Mouse (Mus musculus): ENCODE results near the gene Prune1. TPM values are rescaled to one million over a fixed set of nuclear protein-coding genes. Genes with fewer than 3 reads are reported as not detected.

Prune1 gene
- polyA plus RNA-seq, 1 experiment from 2014 or later, result 28.4 TPM

DNA sequence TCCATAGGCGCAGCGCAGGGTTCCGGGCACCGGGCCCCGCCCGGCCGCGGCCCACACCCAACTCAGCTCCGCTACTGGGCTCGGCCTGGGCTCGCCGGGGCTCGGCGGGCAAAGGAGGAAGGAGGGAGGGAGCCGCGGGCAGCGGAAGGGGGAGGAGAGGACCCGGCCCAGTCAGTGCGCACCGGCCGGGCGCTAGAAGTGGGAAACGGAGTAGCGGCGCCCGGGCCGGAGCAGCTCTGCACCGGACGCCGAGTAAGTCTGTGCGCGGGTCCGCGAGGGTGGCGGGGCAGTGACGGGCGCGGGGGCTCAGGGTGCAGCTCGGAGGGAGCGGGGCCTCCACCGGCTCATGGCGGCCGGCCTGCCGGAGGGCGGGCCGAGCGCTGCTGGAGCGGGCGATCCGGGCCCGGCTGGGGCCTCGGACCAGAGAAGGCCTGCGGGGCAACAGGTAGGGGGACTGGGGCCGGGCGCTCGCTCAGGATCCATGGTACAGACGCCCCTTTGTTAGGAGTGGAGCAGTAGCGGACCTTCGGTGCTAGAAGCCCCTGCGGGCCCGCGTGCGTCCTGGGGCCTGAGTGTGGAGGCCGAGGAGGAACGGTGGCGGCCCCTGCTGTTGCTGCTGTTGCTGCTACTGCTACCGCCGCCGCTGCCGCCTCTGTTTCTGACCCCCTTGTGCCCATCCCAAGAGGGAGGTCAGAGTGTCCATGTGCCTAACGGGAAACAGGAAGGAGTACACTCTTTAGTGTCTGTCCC lies 33.4 kb upstream of the Prune1 start:
- Histone ChIP-seq H3K27ac (peak overlapping the region; percentile 92), H3K36me3 (ENCODE audit: poor library complexity, severe bottlenecking) (peaks cover 10% of the 10 kb centered on the region), H3K9ac (peak overlapping the region; percentile 96), H3K4me1 (peaks cover 32% of the 10 kb centered on the region), H3K4me2 (peak overlapping the region; percentile 76), H3K9me3 (replicated peaks) (no peaks in the 10 kb centered on the region), H3K4me3 (peak overlapping the region; percentile 89), H3K27me3 (no peaks in the 10 kb centered on the region)
- WGBS, result under 1% methylated on average over 63 of the region's 71 CpGs
- ATAC-seq, result peak; percentile 94

DNA sequence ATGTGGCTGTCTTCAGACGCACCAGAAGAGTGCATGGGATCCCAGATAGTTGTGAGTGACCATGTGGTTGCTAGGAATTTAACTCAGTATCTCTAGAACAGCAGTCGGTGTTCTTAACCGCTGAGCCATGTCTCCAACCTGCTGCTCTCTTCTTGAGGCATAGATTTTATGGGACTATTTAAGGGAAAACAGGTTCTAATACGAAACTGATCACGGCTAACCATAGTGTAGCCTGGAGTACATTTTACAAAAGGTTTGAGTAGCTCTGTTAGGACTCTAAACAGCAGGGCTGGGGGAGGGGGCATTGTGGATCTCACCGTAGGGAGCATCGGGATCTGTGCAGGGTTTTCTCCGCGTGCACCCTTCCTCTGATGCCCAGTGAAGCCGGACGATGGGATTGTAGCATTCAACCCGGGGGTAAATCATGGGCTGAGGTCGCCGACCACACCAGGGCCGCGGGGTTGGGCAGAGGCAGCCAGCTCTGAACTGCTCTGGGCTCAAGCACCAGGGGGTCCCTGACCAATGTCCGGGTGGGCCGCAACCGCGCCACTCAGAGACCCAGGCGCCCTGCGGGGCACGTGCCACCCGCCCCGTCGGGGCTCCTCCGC lies 32.7 kb upstream of the Prune1 start, which contains the start of gene Cers2:
TSS of gene Cers2 (plus strand) at position 306 of the 608 bp plus-strand sequence.
- peak within 1 kb of the TSS; percentile 92 for H3K27ac ChIP-seq
- H3K9ac ChIP-seq, result peak within 1 kb of the TSS; percentile 96
- H3K36me3 ChIP-seq (ENCODE audit: poor library complexity, severe bottlenecking), result 0 out of 2 replicates have a peak, but pooled peaks cover 4% of the 10 kb centered on the region
- WGBS, result 2% methylated on average over 27 of the region's 27 CpGs
- peak; percentile 26; the same call in 1 of the 2 replicates for ATAC-seq
- peaks cover 32% of the 10 kb centered on the region for H3K4me1 ChIP-seq
- H3K4me2 ChIP-seq, result peak within 1 kb of the TSS; percentile 76
- peak within 1 kb of the TSS; percentile 89 for H3K4me3 ChIP-seq
- H3K9me3 ChIP-seq (replicated peaks), result no peaks in the 10 kb centered on the region
- H3K27me3 ChIP-seq, result no peaks in the 10 kb centered on the region

DNA sequence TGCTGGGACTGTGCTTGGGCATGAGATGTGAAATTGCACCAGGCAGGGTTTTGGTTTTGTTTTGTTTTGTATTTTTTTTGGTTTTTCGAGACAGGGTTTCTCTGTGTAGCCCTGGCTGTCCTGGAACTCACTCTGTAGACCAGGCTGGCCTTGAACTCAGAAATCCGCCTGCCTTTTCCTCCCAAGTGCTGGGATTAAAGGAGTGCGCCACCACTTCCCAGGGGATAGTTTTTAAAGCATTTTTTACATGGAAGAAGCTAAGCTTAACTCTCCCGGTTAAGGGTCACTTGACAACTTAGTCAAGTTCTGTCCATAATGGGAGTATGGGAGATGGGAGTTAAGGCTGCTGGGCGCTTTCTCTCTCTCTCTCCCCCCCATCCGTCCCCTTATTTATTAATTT lies 32.2 kb upstream of the Prune1 start:
- H3K9me3 ChIP-seq (replicated peaks), result no peaks in the 10 kb centered on the region
- H3K27ac ChIP-seq, result no peak overlapping the region
- H3K36me3 ChIP-seq (ENCODE audit: poor library complexity, severe bottlenecking), result 0 out of 2 replicates have a peak, but pooled peaks cover 4% of the 10 kb centered on the region
- H3K9ac ChIP-seq, result no peak overlapping the region
- peaks cover 32% of the 10 kb centered on the region for H3K4me1 ChIP-seq
- ATAC-seq, result no peak
- H3K4me2 ChIP-seq, result peak overlapping the region; percentile 76
- H3K27me3 ChIP-seq, result no peaks in the 10 kb centered on the region
- WGBS, result 67% methylated on average over 6 of the region's 6 CpGs
- H3K4me3 ChIP-seq, result no peak overlapping the region; the same call in 1 of the 2 replicates

DNA sequence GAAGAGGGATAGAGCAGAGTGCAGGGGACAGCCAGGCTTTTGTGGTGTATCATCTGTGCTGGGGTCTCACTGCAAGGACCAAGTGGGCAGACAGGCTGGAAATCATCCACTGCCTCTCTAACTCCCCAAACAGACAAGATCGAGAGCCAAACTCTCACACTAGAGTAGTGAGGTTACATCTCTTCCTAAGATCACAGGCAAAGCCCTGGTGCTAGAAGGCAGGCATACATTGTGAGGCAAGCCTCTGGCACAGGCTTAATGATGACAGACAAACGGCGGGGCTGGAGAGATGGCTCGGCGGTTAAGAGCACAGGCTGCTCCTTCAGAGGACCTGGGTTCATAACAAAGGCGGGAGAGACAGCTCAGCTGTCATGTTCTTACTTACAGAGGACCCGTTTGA lies 31.6 kb upstream of the Prune1 start:
- Histone ChIP-seq H3K4me2 (no peak overlapping the region), H3K27ac (no peak overlapping the region), H3K27me3 (no peaks in the 10 kb centered on the region), H3K9ac (no peak overlapping the region; the same call in 1 of the 2 replicates), H3K9me3 (replicated peaks) (no peaks in the 10 kb centered on the region), H3K36me3 (ENCODE audit: poor library complexity, severe bottlenecking) (0 out of 2 replicates have a peak, but pooled peaks cover 1% of the 10 kb centered on the region), H3K4me3 (no peak overlapping the region), H3K4me1 (peaks cover 27% of the 10 kb centered on the region)
- ATAC-seq, result no peak
- WGBS, result 47% methylated on average over 7 of the region's 7 CpGs

DNA sequence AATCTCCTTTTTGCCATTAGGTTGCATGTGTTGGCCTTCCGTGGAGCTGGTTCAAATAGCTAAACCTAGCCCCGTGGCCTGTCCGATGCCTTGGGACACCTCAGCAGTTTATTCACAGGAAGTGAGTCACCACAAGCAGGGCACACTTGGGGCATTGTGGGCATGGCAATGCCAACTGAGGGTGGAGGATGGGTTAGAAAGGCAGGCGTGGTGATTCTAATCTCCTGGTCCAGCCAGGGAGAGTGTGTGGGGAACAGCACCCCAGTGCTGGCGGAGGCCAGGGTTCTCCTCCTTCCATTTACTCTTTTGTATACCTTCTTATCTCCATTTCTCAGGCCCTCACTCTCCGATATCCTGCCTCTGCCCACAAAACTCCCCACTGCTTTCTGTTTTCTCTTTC lies 30.7 kb upstream of the Prune1 start:
- Histone ChIP-seq H3K4me1 (peaks cover 22% of the 10 kb centered on the region), H3K9me3 (replicated peaks) (no peaks in the 10 kb centered on the region), H3K9ac (no peak overlapping the region), H3K27ac (no peak overlapping the region), H3K4me3 (no peak overlapping the region), H3K4me2 (no peak overlapping the region), H3K27me3 (no peaks in the 10 kb centered on the region), H3K36me3 (ENCODE audit: poor library complexity, severe bottlenecking) (no peaks in the 10 kb centered on the region)
- no peak for ATAC-seq
- WGBS, result 85% methylated on average over 6 of the region's 6 CpGs

DNA sequence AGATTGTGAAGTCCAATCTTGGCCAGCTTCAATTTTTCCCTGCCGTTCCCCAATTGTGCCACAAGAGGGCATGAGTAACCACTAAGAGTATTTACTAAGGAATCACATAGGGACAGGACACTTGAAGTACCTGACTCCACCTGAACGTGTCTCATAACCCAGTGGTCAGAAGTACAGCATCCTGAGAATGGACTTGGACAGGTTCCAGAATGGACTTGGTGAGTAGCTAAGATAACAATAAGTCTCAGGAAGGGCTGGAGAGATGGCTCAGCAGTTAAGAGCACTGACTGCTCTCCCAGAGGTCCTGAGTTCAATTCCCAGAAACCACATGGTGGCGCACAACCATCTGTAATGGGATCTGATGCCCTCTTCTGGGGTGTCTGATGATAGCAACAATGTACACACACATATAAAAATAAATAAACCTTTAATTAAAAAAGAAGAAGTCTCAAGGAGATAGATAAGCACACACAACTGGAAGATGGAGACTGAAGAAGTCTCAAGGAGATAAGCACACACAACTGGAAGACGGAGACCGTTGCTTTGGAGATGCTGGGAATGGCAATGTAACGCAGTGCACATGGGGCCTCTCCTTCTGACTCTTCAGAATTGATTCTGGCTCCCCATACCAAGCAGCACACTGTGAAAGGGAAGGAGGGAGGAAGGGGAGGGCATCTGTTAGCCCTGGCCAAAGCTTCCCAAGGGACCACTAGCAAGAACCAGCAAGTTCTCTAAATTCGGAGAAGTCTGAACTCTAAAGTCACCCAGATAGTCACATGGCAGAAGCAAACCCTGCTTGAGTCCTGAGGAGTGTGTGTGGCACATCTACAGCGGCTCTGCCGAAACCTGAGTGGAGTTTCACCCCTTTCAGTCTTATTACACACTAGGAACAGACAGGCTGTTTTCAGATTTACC lies 29.3 kb upstream of the Prune1 start:
- WGBS, result 65% methylated on average over 9 of the region's 9 CpGs
- Histone ChIP-seq H3K9ac (no peak overlapping the region), H3K4me1 (peaks cover 11% of the 10 kb centered on the region), H3K27ac (no peak overlapping the region), H3K9me3 (replicated peaks) (no peaks in the 10 kb centered on the region), H3K27me3 (no peaks in the 10 kb centered on the region), H3K4me3 (no peak overlapping the region), H3K4me2 (no peak overlapping the region), H3K36me3 (ENCODE audit: poor library complexity, severe bottlenecking) (no peaks in the 10 kb centered on the region)
- ATAC-seq, result no peak

DNA sequence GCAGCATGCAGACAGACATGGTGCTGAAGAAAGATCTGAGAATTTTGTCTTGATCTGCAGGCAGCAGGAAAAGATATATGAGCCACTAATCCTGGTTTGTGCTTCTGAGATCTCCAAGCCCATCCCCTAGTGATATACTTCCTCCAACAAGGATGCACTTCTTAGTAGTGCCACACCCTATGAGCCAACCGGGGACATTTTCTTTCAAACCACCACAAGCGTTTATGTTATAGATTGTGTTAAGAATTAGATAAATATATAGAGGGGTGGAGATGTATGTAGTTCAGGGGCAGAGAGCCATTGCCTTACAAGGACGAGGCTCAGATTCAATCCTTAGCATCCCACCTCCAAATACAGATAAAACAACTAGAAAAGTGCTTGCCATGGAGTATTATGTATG lies 28.6 kb upstream of the Prune1 start:
- no peak overlapping the region for H3K9ac ChIP-seq
- H3K27ac ChIP-seq, result no peak overlapping the region
- H3K27me3 ChIP-seq, result no peaks in the 10 kb centered on the region
- no peak overlapping the region for H3K4me3 ChIP-seq
- no peak for ATAC-seq
- 70% methylated on average over 3 of the region's 3 CpGs for WGBS
- no peaks in the 10 kb centered on the region for H3K36me3 ChIP-seq (ENCODE audit: poor library complexity, severe bottlenecking)
- peaks cover 5% of the 10 kb centered on the region; the same call in 1 of the 2 replicates for H3K4me1 ChIP-seq
- H3K4me2 ChIP-seq, result no peak overlapping the region
- no peaks in the 10 kb centered on the region for H3K9me3 ChIP-seq (replicated peaks)

DNA sequence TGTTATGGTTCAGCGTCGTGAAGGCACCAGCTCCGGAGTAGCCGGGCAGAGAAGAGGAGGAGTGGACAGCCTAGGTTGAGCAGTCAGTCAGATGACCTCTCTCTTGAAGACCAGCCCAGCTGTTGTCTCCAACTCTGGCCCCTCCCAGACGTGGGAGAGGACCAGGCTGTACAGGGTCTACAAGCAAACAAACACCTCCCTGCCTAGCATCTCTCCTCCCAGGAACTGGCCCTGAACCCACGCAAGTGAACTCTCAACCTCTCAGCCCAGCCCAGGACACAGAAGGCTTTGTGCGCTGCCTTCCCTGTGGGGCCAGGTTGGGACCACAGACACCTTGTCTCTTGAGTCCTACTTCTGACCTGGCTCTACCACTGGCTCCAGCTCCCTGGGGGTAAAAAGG lies 25.2 kb upstream of the Prune1 start, which contains the start of gene Anxa9:
TSS of gene Anxa9 (minus strand) at position 77 of the 400 bp plus-strand sequence.
- no peaks in the 10 kb centered on the region for H3K4me1 ChIP-seq

DNA sequence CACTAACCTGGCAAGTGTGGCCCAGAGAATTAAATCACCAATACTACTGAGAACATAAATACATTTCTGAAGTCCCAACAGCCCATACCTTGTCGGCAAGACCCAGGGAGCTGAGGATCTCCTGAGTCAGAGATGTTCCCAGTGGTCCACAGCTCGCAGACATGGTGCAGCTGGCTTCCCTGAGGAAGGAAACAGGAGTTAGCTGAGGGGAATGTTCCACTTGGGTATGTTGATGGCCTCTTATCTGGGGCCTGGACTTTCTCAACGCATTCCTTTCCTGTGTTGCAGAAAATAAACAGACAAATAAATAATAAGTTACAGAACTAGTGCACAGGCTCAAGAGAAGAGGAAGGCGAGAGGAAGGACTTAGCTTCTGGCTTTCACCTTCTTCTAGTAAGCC lies 24.4 kb upstream of the Prune1 start:
- Histone ChIP-seq H3K9ac (no peak overlapping the region), H3K4me3 (no peak overlapping the region), H3K4me2 (no peak overlapping the region), H3K9me3 (replicated peaks) (no peaks in the 10 kb centered on the region), H3K27ac (no peak overlapping the region), H3K27me3 (no peaks in the 10 kb centered on the region), H3K36me3 (ENCODE audit: poor library complexity, severe bottlenecking) (no peaks in the 10 kb centered on the region), H3K4me1 (no peaks in the 10 kb centered on the region)
- ATAC-seq, result no peak
- WGBS, result 87% methylated on average over 4 of the region's 4 CpGs

More for the DNA sequence above, 25.2 kb upstream of the Prune1 start, which contains the start of gene Anxa9:
- Histone ChIP-seq H3K36me3 (ENCODE audit: poor library complexity, severe bottlenecking) (no peaks in the 10 kb centered on the region), H3K27me3 (no peaks in the 10 kb centered on the region), H3K9me3 (replicated peaks) (no peaks in the 10 kb centered on the region), H3K27ac (no peak within 1 kb of the TSS), H3K4me2 (no peak within 1 kb of the TSS), H3K4me3 (no peak within 1 kb of the TSS), H3K9ac (peak within 1 kb of the TSS; percentile 30; the same call in 1 of the 2 replicates)
- 80% methylated on average over 7 of the region's 7 CpGs for WGBS
- no peak for ATAC-seq

DNA sequence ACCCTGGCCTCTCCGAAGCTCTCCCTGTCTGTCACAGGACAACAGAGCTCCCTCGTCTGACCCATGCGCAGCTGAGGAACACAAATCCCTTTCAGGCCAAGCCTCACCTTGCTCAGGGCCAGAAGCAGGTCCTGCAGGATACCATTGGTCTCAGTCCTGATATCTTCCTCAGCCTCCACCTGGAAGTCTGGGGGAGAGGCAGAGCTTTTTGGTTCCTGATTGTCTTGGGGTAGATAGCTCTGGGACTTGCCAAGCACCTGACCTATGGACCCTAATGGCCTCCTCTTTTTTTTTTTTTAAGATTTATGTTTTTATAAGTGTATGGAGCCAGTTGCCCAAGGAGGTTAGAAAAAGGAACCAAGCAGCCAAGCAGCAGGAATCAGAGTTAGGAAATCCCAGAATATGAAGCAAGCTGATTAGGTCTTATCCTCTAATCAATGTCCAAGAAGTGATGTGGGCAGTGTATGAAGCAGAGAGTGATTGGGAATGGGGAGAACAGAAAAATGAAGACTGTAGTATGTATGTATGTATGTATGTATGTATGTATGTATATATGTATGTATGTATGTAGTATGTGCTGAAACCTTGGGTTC lies 19.4 kb upstream of the Prune1 start:
- Histone ChIP-seq H3K4me3 (no peak overlapping the region), H3K4me1 (no peaks in the 10 kb centered on the region), H3K9ac (no peak overlapping the region), H3K36me3 (ENCODE audit: poor library complexity, severe bottlenecking) (peaks cover 17% of the 10 kb centered on the region), H3K4me2 (no peak overlapping the region), H3K9me3 (replicated peaks) (no peaks in the 10 kb centered on the region), H3K27me3 (no peaks in the 10 kb centered on the region), H3K27ac (no peak overlapping the region)
- no peak for ATAC-seq
- 78% methylated on average over 3 of the region's 3 CpGs for whole genome bisulfite sequencing

DNA sequence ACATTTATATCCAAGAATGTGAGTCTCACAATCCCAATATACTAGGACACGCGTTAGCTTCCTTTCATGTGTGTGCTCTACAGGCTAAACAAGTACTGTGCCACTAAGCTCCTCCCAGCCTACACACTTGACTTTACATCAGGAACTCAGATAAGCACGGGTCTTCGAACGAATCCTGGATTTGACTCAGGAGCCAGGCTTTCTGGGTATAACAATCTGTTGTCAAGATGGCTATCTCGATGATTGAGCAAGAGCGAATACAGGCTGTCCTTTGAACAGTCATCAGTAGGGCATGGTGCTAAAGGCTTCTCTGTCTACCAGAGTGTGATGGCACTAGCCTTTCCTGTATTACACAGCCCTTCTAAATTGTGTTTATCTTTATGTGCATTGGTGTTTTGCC lies 16.1 kb upstream of the Prune1 start:
- no peaks in the 10 kb centered on the region for H3K9me3 ChIP-seq (replicated peaks)
- H3K27me3 ChIP-seq, result no peaks in the 10 kb centered on the region
- H3K4me2 ChIP-seq, result no peak overlapping the region
- H3K4me3 ChIP-seq, result no peak overlapping the region
- no peak overlapping the region for H3K9ac ChIP-seq
- no peaks in the 10 kb centered on the region for H3K4me1 ChIP-seq
- 93% methylated on average over 7 of the region's 7 CpGs for WGBS
- H3K27ac ChIP-seq, result no peak overlapping the region
- peaks cover 44% of the 10 kb centered on the region for H3K36me3 ChIP-seq (ENCODE audit: poor library complexity, severe bottlenecking)
- no peak for ATAC-seq

Measured in forebrain, embryonic 13.5 days (tissue).